Mouse (Mus musculus) left cerebral cortex, postnatal 36 days (tissue): ENCODE data around the gene Sgo2a. TPM values are rescaled to one million over a fixed set of nuclear protein-coding genes. Genes with fewer than 3 reads are reported as not detected.
"Not testable (repeated sequence)": the region's sequence is repeated elsewhere in the genome, so short reads cannot be mapped to it uniquely, and the experiment has no call there.

Experiments used
- DNase-seq, 2 experiments: peaks; one replicate each; pipeline ENCODE4 v3.0.0; 2021 to 2022; ENCODE audit warnings: low spot score in 2 of 2, mixed read lengths in 1 of 2
- intact Hi-C: fragments of 180-260 bp; cut with DNase I; formaldehyde crosslinking; loops from one replicate; pipeline ENCODE4 v1.15.1; 2025
- total RNA-seq, 2 experiments: library from RNA; stranded (reverse); gene quantifications; 2 replicates each; pipeline ENCODE4 v1.2.3; 2021

Gene Sgo2a
- total RNA-seq, 2 experiments from 2014 or later: 0.49 to 0.57 TPM

DNA sequence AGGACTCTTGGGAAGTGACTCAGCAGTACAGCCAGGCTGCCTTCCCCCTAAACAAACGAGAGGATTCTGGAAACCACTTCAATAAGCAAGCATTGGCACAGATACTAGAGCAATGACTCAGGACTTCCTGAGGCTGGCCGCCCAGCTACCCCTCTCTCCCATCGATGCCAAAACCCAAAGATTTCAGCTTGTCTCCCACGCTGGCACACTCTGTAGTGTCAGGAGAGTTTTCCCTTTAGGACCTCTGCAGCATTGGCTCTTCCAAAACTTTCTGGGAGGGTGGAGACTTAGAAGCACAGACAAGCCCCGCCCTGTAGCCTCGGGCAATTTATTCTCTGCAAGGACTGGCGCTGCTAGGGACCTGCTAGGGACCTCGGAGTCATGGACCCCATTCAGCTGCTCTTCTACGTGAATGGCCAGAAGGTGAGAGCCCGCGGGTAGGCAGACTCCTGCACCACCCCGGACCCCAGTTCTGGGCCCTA lies 33.9 kb downstream of the Sgo2a start, which contains the start of gene Aox1:
TSS of gene Aox1 (plus strand) at position 296 of the 482 bp plus-strand sequence.
- intact Hi-C loops: no loop called here
- DNase-seq: peak; percentile 21 to 25

DNA sequence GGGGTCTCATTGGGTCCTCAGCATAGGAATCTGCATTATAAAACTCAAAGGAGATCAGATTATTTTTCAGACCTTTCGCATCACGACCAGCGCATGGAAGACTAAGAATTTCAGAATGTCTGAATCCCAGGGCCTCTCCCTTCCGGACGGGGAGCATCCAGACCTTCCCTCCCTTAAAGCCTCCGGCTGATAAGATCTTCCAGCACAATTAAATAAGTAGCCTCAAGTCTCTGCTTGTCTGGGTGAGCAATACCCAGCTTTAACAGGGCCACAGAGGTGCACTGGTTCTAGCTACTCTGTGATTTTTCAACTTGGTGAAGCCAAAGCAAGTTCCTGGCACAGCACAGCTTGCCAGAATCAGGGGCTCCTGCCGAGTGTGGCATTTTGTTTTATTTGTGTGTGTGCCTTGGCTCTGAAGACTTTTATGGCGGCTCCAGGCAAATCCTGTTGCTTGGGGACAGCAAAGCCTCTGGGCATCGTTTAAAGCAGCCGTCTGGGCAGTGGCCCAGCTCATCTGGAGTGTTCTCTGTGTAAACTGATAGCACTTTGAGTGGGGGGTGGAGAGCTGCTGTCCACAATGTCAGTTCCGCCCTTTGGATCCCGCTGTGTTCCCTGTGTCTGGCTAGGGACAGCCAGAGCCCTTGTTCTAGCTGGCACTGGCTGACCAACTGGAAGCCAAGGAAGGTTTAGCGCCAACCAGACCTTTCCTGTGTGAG lies 34.5 kb downstream of the Sgo2a start:
- intact Hi-C loops: no loop called here
- DNase-seq: peak; percentile 29 to 39

DNA sequence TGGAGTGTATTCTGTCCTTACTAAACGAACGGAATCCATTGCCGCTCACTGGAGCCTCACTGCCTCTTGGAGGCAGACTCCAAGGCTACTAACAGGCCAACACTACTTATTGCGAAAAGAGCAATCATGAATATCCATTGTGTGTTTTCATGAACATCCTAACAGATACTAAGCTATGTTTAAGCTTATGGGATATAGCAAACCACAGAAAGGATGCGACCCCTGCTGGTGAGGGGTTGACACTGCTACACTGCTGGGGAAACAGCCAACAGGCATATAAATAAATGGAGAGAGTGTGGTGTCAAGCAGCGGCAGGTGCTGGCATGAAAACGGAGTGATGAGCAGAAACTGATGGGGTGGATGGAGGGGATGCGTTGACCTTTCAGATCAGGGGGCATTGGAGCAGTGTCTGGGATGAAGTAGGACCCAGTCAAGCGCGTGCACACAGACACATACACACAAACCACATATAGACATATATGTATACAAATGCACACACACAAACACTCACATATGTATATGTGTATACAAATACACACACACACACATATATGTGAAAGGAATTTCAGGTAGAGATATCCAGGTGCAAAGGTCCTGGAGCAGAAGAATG lies 35.5 kb downstream of the Sgo2a start:
- DNase-seq: peak; percentile 21 to 32
- intact Hi-C loops: no loop called here

DNA sequence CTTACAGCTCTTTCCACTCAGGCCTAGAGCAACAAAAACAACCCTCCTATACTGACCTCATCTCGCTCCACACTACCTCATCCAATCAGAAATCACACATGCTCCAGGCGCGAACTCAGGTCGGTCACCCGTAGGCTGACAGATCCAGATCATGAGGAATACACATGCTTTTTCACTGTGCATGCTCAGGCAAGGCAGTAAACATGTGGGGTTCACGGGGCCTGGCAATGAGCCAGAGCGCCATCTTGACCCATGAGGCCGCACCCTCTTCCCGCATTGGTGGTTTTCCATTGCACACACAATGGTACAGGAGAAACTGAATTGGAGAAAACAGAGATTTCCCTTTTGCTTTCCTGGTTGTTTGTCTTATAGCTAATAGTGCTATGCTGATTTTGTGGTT lies 41.5 kb downstream of the Sgo2a start:
- DNase-seq, intact Hi-C loops: not testable (repeated sequence)

DNA sequence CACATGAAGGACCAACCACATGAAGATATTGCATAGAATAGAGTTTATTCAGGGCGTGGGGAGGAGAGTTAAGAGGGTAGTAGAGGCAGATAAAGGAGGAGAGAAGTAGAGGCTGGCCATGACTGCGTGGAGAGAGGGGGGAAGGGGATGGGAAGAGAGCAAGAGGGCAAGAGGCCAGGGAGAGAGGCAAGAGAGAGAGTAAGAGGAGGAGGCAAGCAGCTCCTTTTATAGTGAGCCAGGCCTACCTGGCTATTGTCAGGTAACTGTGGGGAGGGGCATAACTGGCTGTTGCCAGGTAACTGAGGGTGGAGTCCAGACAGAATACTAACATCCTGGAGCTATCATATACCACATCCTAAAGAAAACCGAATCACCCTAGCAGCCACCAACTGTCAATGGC lies 49.3 kb downstream of the Sgo2a start:
- DNase-seq: no peak
- intact Hi-C loops: no loop called here

DNA sequence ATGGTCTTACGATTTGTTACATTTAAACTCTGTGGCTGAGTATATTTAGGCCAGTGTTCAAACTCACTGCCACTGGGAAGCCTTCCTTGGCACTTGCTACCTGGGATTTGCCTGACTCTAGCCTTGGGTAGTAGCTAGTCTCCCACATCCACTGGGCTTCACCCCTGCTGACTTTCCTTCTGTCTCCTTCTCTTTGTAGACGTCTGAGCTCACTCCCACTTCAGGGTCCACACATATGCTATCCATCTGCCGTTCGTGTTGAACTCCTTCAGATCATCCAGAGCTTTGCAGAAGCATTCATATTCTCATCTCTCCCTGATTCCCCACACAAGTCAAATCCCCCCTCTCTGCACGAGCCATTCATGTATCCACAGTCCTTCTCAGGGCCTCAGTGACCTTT lies 49.8 kb downstream of the Sgo2a start:
- intact Hi-C loops: no loop called here
- peak in 1 of 2 experiments; percentile 17 for DNase-seq

DNA sequence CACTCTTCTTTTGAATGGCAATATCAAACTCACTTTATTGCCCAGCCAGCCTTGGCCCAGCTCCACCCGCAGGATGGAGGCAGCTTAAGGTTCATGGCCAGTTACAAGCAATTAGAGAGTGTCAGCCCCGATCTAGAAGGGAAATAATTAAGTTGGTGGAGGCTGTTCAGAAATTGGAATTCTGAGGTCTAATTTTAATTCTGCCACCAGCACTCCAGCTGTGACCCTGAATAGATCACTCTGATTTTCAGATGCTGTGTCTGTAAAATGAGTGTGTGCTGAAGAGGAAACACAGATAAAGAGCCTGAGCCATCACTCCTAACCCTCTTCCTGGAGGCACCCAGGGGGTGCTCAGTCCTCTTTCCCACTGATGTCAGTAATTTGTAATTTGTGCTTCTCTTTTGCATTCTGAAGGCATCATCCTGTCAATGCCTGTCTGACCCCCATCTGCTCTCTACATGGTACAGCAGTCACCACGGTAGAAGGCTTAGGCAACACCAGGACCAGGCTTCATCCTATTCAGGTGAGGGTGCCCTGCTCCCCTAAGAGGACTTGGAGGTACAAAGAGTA lies 51.0 kb downstream of the Sgo2a start:
- intact Hi-C loops: no loop called here
- no peak for DNase-seq

DNA sequence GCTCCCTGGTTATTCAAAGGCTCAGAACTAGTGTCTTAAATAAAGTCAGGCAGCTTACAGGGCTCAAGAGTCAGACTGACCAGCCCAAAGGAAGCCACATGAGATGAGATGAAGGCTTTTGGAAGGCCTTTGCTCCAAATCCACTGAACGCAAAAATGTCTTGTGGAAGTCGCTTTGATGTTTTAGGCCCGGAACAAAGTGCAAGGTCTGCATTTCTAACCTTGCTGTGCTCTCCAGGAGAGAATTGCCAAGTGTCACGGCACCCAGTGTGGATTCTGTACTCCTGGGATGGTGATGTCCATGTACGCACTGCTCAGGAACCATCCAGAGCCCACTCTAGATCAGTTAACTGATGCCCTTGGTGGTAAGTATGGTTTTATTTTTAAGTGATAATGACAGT lies 53.4 kb downstream of the Sgo2a start:
- intact Hi-C loops: no loop called here
- no peak for DNase-seq

DNA sequence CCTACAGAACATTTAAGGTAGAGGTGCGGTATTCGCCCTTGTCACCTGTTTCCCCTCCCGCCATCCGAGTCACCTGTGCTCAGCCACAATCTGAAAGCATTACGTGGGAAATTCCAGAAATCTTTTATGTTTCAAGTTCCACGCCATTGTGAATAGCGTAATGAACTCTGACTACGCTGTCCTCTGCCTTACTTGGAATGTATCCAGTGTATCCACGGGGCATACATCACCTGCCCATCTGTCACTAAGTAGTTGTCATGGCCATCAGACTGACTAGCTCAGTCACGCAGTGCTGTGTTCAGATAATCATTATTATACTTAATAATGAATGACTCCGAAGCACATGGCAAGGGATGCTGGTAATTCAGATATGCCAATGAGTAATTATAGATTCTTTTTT lies 59.8 kb downstream of the Sgo2a start:
- intact Hi-C loops: no loop called here
- no peak for DNase-seq

DNA sequence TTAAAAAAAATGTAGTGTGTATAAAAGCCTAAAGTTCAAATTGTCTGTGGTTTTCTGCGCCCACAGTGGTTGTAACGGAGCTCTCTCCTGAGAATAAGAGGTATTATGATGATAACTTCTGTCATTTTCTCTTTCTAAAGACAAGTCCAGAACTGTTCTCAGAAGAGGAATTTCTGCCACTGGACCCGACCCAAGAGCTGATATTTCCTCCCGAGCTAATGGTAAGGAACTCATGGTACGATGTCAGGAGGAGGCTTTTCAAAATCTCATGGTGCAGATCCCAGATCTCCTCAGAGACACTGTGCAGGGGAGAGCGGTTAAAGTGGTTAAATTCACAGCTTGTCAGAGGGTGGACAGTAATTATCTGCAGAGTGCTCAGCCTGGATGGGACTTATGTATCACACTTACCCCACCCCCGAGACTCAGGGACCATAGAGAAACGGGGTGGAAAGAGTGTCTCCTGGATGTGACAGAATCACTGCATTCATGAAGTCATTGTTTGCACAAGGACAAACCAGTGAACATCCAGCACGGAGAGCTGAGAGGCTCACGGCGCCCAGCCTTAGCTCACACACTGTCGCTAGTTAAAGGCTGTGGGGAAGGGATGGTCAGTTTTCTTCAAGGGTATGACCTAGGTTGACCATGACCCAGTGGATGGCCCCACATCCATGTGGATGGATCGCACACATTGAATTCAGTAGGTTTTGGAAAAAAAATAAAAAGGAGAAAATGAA lies 60.5 kb downstream of the Sgo2a start:
- no peak for DNase-seq
- intact Hi-C loops: no loop called here

DNA sequence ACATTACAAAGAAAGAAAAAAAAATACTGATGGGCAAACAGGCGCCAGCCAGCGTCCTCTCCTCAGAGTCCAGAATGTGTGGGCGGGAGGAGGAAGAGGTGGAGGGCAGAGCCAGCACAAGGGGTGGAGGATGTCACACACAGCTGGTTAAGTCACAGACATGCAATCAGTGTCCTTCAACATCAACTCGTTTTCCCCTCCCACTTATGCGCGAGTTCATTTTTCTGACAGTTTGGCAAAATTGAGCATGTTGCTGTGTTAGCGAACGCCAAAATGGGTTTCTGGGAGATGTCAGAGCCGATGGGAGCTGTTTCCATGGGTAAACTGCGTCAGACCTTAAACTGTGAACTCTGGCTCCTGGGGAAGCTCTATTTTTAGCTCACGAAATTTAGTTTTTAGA lies 61.2 kb downstream of the Sgo2a start:
- DNase-seq: no peak
- intact Hi-C loops: no loop called here

DNA sequence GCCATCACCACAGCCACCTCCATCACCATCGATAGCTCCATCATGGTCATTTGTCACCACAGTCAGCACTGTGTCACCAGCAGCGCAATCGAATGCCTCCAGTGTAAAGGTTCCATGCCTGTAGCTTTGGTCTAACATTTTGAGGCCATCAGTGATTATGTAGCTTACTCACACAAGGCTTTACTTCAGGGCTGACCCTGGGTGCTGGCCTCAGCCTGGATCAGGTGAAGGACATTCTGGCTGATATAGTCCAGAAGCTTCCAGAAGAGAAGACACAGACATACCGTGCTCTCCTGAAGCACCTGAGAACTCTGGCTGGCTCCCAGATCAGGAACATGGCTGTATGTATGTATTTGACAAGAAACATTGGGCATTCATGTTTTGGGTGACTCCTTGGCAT lies 63.1 kb downstream of the Sgo2a start:
- DNase-seq: no peak
- intact Hi-C loops: no loop called here

DNA sequence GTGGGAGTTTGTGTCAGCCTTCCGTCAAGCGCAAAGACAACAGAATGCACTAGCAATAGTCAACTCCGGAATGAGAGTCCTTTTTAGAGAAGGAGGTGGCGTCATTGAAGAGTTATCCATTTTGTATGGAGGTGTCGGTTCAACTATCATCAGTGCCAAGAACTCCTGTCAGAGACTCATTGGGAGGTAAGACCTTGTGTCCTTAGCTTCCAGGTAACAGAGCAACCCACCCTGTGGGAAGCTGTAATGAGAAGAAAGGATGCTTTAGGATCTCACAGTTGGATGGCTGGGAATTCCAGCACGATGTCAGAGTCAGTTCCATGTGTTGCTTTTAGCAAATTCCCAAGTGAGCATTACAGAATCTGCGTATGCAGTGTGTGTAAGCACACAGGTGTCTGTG lies 66.4 kb downstream of the Sgo2a start:
- DNase-seq: no peak
- intact Hi-C loops: no loop called here

DNA sequence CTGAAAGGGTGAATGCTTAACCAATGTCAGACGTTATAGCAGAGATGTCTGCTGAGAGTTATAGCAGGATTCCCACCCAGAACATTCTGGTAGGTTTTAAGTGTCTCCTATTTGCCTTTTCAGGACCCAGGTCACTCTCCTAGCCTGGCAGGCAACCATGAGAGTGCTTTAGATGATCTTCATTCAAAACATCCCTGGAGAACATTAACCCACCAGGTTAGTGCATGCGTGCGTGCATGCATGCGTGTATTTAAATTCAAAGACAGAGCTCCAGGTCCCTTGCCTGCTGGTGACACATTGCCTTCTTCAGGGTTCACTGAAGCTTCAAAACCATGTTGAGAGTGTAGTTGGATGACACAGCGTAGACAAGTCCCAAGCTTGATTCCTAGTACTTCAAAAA lies 69.4 kb downstream of the Sgo2a start:
- intact Hi-C loops: no loop called here
- no peak for DNase-seq

DNA sequence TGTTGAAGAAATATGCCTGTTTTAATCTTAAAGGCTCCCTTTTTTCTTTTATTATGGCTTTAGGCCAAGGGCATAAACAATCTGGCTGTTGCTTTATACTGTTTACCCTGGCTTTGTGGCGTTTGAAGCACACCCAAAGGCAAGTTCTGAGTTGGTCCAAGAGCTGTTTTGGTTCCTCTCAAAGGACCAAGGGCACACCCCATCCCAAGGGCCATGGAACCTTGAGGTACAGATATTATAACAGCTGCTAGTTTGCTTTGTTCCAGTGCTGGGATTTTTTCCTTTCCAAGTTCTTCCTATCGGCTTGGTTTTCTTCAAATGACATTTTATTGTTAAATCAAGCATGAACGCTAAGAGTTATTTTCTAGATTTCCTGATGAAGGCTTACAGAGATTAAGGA lies 69.8 kb downstream of the Sgo2a start:
- intact Hi-C loops: no loop called here
- no peak for DNase-seq

DNA sequence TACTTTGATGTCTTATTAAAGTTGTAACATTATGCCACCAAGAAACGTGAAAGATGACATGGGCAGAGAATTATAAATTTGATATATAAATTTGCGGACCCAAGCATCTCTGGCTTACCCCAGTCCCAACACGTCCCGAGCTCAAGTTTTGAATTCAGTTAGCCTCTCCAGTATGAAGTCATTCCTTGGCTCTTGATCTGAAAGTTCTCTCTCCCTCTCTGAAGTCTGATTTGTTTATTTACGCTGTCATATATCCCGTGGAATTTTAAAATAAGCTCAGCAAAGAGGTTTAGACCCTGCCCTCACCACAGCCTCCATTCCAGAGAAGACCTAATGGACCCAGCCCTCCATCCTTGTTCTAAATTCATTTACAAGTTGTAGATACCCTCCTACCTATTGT lies 73.4 kb downstream of the Sgo2a start:
- no peak for DNase-seq
- intact Hi-C loops: no loop called here

DNA sequence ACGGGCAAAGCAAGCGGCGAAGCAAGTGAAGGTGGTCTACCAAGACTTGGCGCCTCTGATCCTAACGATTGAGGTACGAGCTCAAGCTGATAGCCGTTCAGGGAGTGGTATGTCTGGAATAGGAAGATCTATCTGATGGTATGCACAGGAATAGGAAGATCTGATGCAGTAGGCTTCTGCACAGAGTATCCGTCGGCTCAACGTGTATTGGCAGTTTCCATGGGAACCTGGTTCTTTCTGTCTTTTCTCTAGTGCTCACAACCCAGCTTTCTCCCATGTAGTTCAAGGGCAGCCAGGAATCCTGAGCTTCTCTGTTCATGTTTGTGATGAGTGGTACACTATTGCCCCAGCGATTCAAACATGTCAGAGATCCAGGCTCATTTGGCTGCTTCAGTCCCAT lies 74.3 kb downstream of the Sgo2a start:
- DNase-seq: no peak
- intact Hi-C loops: no loop called here

DNA sequence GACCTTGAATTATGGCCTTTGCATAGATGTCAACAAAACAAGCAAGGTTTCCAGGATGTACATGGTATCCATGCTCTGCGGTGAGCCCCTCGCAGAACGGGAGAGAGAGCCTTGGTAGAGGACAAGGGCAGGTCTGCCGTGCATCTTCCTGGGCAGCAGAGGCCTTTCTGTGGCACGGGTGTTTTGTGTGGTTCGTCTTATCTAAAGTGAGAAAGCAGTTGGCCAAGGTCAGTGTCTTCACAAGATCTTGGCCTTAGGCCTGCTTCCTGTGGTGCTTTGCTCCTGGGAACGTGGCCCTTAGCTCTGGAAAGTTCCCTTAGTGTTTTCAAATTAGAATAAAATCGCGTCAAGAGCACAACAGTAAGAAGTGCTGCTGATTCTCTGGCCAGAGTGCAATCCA lies 75.2 kb downstream of the Sgo2a start:
- DNase-seq: no peak
- intact Hi-C loops: no loop called here

DNA sequence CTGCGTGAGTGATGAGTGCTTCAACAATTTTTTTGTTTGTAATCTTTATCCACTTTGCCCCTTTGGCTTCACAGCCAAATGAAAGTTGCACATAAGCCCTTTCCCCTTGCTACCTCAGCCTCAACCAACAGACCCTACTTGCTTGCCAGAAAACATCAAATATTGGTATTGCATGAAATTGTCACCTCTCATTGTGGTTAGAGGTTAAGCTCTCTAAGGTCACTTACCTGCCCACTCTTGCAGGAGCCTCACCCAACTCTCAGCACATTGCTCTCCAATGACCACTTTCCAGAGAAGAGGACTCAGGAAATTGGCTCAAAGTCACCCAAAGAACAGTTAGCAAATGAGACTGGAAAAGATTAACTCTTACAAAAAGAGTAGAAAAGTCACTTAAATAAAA lies 75.7 kb downstream of the Sgo2a start:
- intact Hi-C loops: no loop called here
- no peak for DNase-seq

DNA sequence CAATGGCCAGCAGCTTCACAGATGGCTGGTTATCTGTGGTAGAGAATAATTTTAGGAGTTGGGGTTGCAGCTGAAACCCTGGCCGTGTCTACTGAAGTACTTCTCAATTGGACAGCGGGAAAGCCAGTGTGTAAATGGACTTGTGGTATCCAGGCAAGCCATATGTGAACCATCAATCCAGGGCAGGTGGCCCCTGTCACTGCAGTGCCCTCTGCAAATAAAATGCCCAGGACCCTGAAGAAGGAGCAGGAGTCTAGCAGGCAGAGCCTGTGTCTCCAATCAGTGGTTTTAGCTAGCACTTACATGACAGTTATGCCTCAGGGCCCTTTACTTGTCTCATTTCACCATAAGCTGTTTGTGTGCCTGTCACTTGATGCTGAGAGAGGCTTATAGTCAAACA lies 76.6 kb downstream of the Sgo2a start:
- intact Hi-C loops: no loop called here
- no peak for DNase-seq
